Mouse (Mus musculus) frontal cortex, postnatal 10 days (tissue): ENCODE measurements at regions not wholly inside any gene's neighbourhood (a gene's known extent, or its start where the extent isn't known, plus 50 kb on each side); places are given as distances from the start of the nearest gene placed in this dataset.
A peak's percentile ranks its signal among the peaks of the same experiment; 100 is the strongest.
"Not testable (repeated sequence)": the region's sequence is repeated elsewhere in the genome, so short reads cannot be mapped to it uniquely, and the experiment has no call there.

ENCODE experiments used
- DNase-seq, 2 experiments: peaks; one replicate each; pipeline ENCODE4 v3.0.0; 2022; ENCODE audit warnings: low spot score in 2 of 2, mixed read lengths in 1 of 2

GRCm38 (mm10) chr4:143055371-143055770 is 157.4 kb downstream of the Prdm2 start:
- no peak for DNase-seq

GRCm38 (mm10) chr4:143053029-143053428 is 159.8 kb downstream of the Prdm2 start:
- no peak for DNase-seq

GRCm38 (mm10) chr4:143051205-143051604 is 161.6 kb downstream of the Prdm2 start:
- no peak for DNase-seq

- no peak for DNase-seq
Measured at GRCm38 (mm10) chr4:143045245-143045644, 167.6 kb downstream of the Prdm2 start.

- no peak for DNase-seq
Measured at GRCm38 (mm10) chr4:143042806-143043205, 170.0 kb downstream of the Prdm2 start.

GRCm38 (mm10) chr4:143038626-143039025 is 174.2 kb downstream of the Prdm2 start:
- no peak for DNase-seq

- DNase-seq = no peak
Measured at GRCm38 (mm10) chr4:143036704-143037103, 176.1 kb downstream of the Prdm2 start.

- not testable (repeated sequence) for DNase-seq
Measured at GRCm38 (mm10) chr4:143035089-143035488, 177.7 kb downstream of the Prdm2 start.

GRCm38 (mm10) chr4:143034324-143034723 is 178.5 kb downstream of the Prdm2 start:
- not testable (repeated sequence) for DNase-seq

GRCm38 (mm10) chr4:143029813-143030212 is 183.0 kb downstream of the Prdm2 start:
- DNase-seq = not testable (repeated sequence)

GRCm38 (mm10) chr4:143027292-143027691 is 185.5 kb downstream of the Prdm2 start:
- DNase-seq = peak in 1 of 2 experiments; percentile 64

GRCm38 (mm10) chr4:143021242-143021881 is 191.4 kb downstream of the Prdm2 start:
- DNase-seq = peak in 1 of 2 experiments; percentile 71

GRCm38 (mm10) chr4:143020658-143021057 is 192.1 kb downstream of the Prdm2 start:
- DNase-seq = no peak

- DNase-seq = no peak
Measured at GRCm38 (mm10) chr4:143012900-143013299, 199.9 kb downstream of the Prdm2 start.

- DNase-seq = no peak
Measured at GRCm38 (mm10) chr4:143001961-143002360, 210.8 kb downstream of the Prdm2 start.

GRCm38 (mm10) chr4:143001486-143001885 is 211.3 kb downstream of the Prdm2 start:
- DNase-seq = no peak

- no peak for DNase-seq
Measured at GRCm38 (mm10) chr4:142996406-142996805, 216.4 kb downstream of the Prdm2 start.

- DNase-seq = no peak
Measured at GRCm38 (mm10) chr4:142991401-142991800, 221.4 kb downstream of the Prdm2 start.

- DNase-seq = no peak
Measured at GRCm38 (mm10) chr4:142989175-142989574, 223.6 kb downstream of the Prdm2 start.

- DNase-seq = no peak
Measured at GRCm38 (mm10) chr4:142983295-142983624, 229.5 kb downstream of the Prdm2 start.

- DNase-seq = no peak
Measured at GRCm38 (mm10) chr4:142982585-142983294, 230.1 kb downstream of the Prdm2 start.

- no peak for DNase-seq
Measured at GRCm38 (mm10) chr4:142975620-142976019, 237.2 kb downstream of the Prdm2 start.

- no peak for DNase-seq
Measured at GRCm38 (mm10) chr4:142970040-142970439, 242.8 kb downstream of the Prdm2 start.
